In genomic region chr1:151182266-151182665, GRCm38 (mm10) we compare ENCODE assay signal across 14 mouse cellular contexts. TPM values are rescaled to one million over a fixed set of nuclear protein-coding genes. Genes with fewer than 3 reads are reported as not detected.
"Had no signal": no experiment of that assay in that cellular context is flagged by ENCODE, and none has a peak within 500 bp of the region (broad histone marks: within the 10 kb centered on the region; RNA-seq: fewer than 3 reads in every experiment).

Gm47985 (plus strand) TSS chr1:151182537.

RNA-seq across cellular contexts. Expression of gene Gm47985, which starts in this region (rescaled TPM):
- total RNA-seq: forebrain, postnatal 0 days; gastrocnemius, adult 2 months; gastrocnemius, postnatal 25 days; gastrocnemius, postnatal 36 days; granulocyte monocyte progenitor cell, adult 5-6 weeks had no signal
- polyA plus RNA-seq: cerebellum, adult 2 months; cortical plate, adult 2 months; embryonic facial prominence, embryonic 13.5 days; embryonic facial prominence, embryonic 15.5 days; erythroblast, embryonic 14.5 days; forebrain, embryonic 14.5 days; forebrain, embryonic 15.5 days; forebrain, embryonic 16.5 days; forebrain, postnatal 0 days; frontal cortex, adult 2 months had no signal
